Mouse (Mus musculus) embryonic facial prominence, embryonic 15.5 days (tissue): Measurements from ENCODE around the gene Gzmc. TPM values are rescaled to one million over a fixed set of nuclear protein-coding genes. Genes with fewer than 3 reads are reported as not detected.
"Not testable (repeated sequence)": the region's sequence is repeated elsewhere in the genome, so short reads cannot be mapped to it uniquely, and the experiment has no call there.

Experiments
- ATAC-seq: fragments of 200-750 bp; cut with Nextera tagmentation; 2 replicates; pipeline ENCODE4 v1.8.0; 2017; ENCODE audit warnings: low read depth, moderate TSS enrichment; ENCODE audit not compliant: insufficient number of reproducible peaks, low FRiP score, low TSS enrichment
- H3K27ac ChIP-seq: fragments of 300-500 bp; sonication (generic); replicated peaks from 2 replicates; pipeline ENCODE4 v1.5.1; 2015; ENCODE audit warnings: mild to moderate bottlenecking, inconsistent platforms
- H3K27me3 ChIP-seq: fragments of 300-500 bp; sonication (generic); 2 replicates; pipeline ENCODE4 v1.6.1; 2015; ENCODE audit warnings: inconsistent platforms
- H3K36me3 ChIP-seq: fragments of 300-500 bp; sonication (generic); 2 replicates; pipeline ENCODE4 v1.6.1; 2015; ENCODE audit warnings: mild to moderate bottlenecking, inconsistent platforms
- H3K4me1 ChIP-seq: fragments of 300-500 bp; sonication (generic); 2 replicates; pipeline ENCODE4 v1.6.1; 2015; ENCODE audit warnings: inconsistent platforms
- H3K4me2 ChIP-seq: fragments of 300-500 bp; sonication (generic); replicated peaks from 2 replicates; pipeline ENCODE4 v1.6.1; 2015; ENCODE audit warnings: mild to moderate bottlenecking, inconsistent platforms
- H3K4me3 ChIP-seq: fragments of 300-500 bp; sonication (generic); replicated peaks from 2 replicates; pipeline ENCODE4 v1.5.1; 2015; ENCODE audit warnings: mild to moderate bottlenecking, inconsistent platforms
- H3K9ac ChIP-seq: fragments of 300-500 bp; sonication (generic); 2 replicates; pipeline ENCODE4 v1.6.1; 2015; ENCODE audit warnings: inconsistent platforms
- H3K9me3 ChIP-seq: fragments of 300-500 bp; sonication (generic); replicated peaks from 2 replicates; pipeline ENCODE4 v1.6.1; 2016; ENCODE audit warnings: inconsistent platforms
- WGBS: fragments of 180-500 bp; shearing (Covaris S2); methylation state at CpG from one replicate; pipeline ENCODE4 v1.1.7; 2015; 5-methylcytosine and 5-hydroxymethylcytosine counted together
- polyA plus RNA-seq: library from polyadenylated mRNA; unstranded; fragments of >200 nt; fragmentation: Nextera tagmentation; extraction: Ambion mirVana; gene quantifications from 2 replicates; pipeline ENCODE4 v1.2.1, GENCODE M21; 2015

Gzmc gene
- 0.25 and 0.31 TPM in 2 replicates for polyA plus RNA-seq

- Histone ChIP-seq H3K27ac (no peak within 1 kb of the TSS), H3K27me3 (no peaks in the 10 kb centered on the region)
- 62% methylated on average over 2 of the region's 2 CpGs for whole genome bisulfite sequencing
Observed at GRCm38 (mm10) chr14:56234556-56234955, at the start of gene Gzmc. Gene Gzmc (minus strand): TSS chr14:56234656.

GRCm38 (mm10) chr14:56283816-56284215 lies 49.4 kb upstream of the Gzmc start:
- no peak for ATAC-seq
- no peaks in the 10 kb centered on the region for H3K9me3 ChIP-seq
- no peak overlapping the region for H3K4me3 ChIP-seq

More at GRCm38 (mm10) chr14:56234556-56234955, at the start of gene Gzmc:
- H3K4me1 ChIP-seq: no peaks in the 10 kb centered on the region
- H3K9ac ChIP-seq: no peak within 1 kb of the TSS
- no peak within 1 kb of the TSS for H3K4me3 ChIP-seq
- H3K9me3 ChIP-seq: no peaks in the 10 kb centered on the region
- no peak for ATAC-seq
- no peak within 1 kb of the TSS for H3K4me2 ChIP-seq
- no peaks in the 10 kb centered on the region for H3K36me3 ChIP-seq

GRCm38 (mm10) chr14:56281090-56281489 lies 46.6 kb upstream of the Gzmc start:
- H3K4me2 ChIP-seq: no peak overlapping the region
- no peaks in the 10 kb centered on the region for H3K27me3 ChIP-seq
- no peak for ATAC-seq
- H3K4me3 ChIP-seq: no peak overlapping the region
- WGBS: 44% methylated on average over 5 of the region's 5 CpGs
- H3K9ac ChIP-seq: no peak overlapping the region
- no peaks in the 10 kb centered on the region for H3K36me3 ChIP-seq
- no peaks in the 10 kb centered on the region for H3K9me3 ChIP-seq
- H3K27ac ChIP-seq: no peak overlapping the region
- no peaks in the 10 kb centered on the region for H3K4me1 ChIP-seq

More at GRCm38 (mm10) chr14:56283816-56284215, 49.4 kb upstream of the Gzmc start:
- 88% methylated on average over 1 of the region's 1 CpGs for WGBS
- Histone ChIP-seq H3K27me3 (no peaks in the 10 kb centered on the region), H3K4me2 (no peak overlapping the region), H3K4me1 (no peaks in the 10 kb centered on the region), H3K27ac (no peak overlapping the region), H3K36me3 (no peaks in the 10 kb centered on the region), H3K9ac (no peak overlapping the region)

GRCm38 (mm10) chr14:56278691-56279090 lies 44.2 kb upstream of the Gzmc start:
- H3K4me3 ChIP-seq, H3K9me3 ChIP-seq, H3K9ac ChIP-seq, H3K36me3 ChIP-seq, ATAC-seq, H3K4me2 ChIP-seq, H3K4me1 ChIP-seq, H3K27me3 ChIP-seq, H3K27ac ChIP-seq: not testable (repeated sequence)
- WGBS: 35% methylated on average over 7 of the region's 7 CpGs

- not testable (repeated sequence) for H3K36me3 ChIP-seq, H3K4me2 ChIP-seq, ATAC-seq, H3K4me3 ChIP-seq, H3K9me3 ChIP-seq, H3K4me1 ChIP-seq, H3K27me3 ChIP-seq, H3K9ac ChIP-seq, H3K27ac ChIP-seq
- WGBS: 75% methylated on average over 7 of the region's 7 CpGs
Observed at GRCm38 (mm10) chr14:56276096-56276495, 41.6 kb upstream of the Gzmc start.

GRCm38 (mm10) chr14:56266109-56266508 lies 31.7 kb upstream of the Gzmc start:
- no peak overlapping the region for H3K27ac ChIP-seq
- no peak overlapping the region for H3K9ac ChIP-seq
- ATAC-seq: no peak
- H3K4me3 ChIP-seq: no peak overlapping the region
- 78% methylated on average over 1 of the region's 1 CpGs for WGBS
- no peak overlapping the region for H3K4me2 ChIP-seq
- H3K9me3 ChIP-seq: no peaks in the 10 kb centered on the region
- H3K36me3 ChIP-seq: no peaks in the 10 kb centered on the region
- H3K27me3 ChIP-seq: no peaks in the 10 kb centered on the region
- H3K4me1 ChIP-seq: no peaks in the 10 kb centered on the region

GRCm38 (mm10) chr14:56262153-56262552 lies 27.7 kb upstream of the Gzmc start, which contains the start of gene Gzmb:
Gene Gzmb (minus strand): TSS chr14:56262260.
- Histone ChIP-seq H3K9me3 (no peaks in the 10 kb centered on the region), H3K4me1 (no peaks in the 10 kb centered on the region), H3K4me3 (no peak within 1 kb of the TSS), H3K27ac (no peak within 1 kb of the TSS), H3K4me2 (no peak within 1 kb of the TSS), H3K27me3 (no peaks in the 10 kb centered on the region), H3K9ac (no peak within 1 kb of the TSS), H3K36me3 (no peaks in the 10 kb centered on the region)
- ATAC-seq: no peak
- 89% methylated on average over 5 of the region's 5 CpGs for WGBS

GRCm38 (mm10) chr14:56240409-56240808 lies 6.0 kb upstream of the Gzmc start:
- no peak overlapping the region for H3K9ac ChIP-seq
- ATAC-seq: no peak
- no peaks in the 10 kb centered on the region for H3K36me3 ChIP-seq
- no peak overlapping the region for H3K27ac ChIP-seq
- no peaks in the 10 kb centered on the region for H3K27me3 ChIP-seq
- no peaks in the 10 kb centered on the region for H3K9me3 ChIP-seq
- no peak overlapping the region for H3K4me2 ChIP-seq
- no peaks in the 10 kb centered on the region for H3K4me1 ChIP-seq
- no peak overlapping the region for H3K4me3 ChIP-seq

GRCm38 (mm10) chr14:56211317-56211716 lies 23.1 kb downstream of the Gzmc start, which contains the start of gene Gzmf:
Gene Gzmf (minus strand): TSS chr14:56211417.
- no peak within 1 kb of the TSS for H3K4me3 ChIP-seq
- no peak within 1 kb of the TSS for H3K27ac ChIP-seq
- H3K27me3 ChIP-seq: no peaks in the 10 kb centered on the region
- no peaks in the 10 kb centered on the region for H3K4me1 ChIP-seq
- ATAC-seq: no peak
- H3K9me3 ChIP-seq: no peaks in the 10 kb centered on the region
- H3K36me3 ChIP-seq: no peaks in the 10 kb centered on the region
- no peak within 1 kb of the TSS for H3K4me2 ChIP-seq
- no peak within 1 kb of the TSS for H3K9ac ChIP-seq
- 86% methylated on average over 4 of the region's 4 CpGs for WGBS

- H3K36me3 ChIP-seq: no peaks in the 10 kb centered on the region
- ATAC-seq: no peak
- H3K9ac ChIP-seq: no peak overlapping the region
- no peak overlapping the region for H3K4me3 ChIP-seq
- WGBS: 82% methylated on average over 1 of the region's 1 CpGs
- no peaks in the 10 kb centered on the region for H3K27me3 ChIP-seq
- H3K4me2 ChIP-seq: no peak overlapping the region
- H3K27ac ChIP-seq: no peak overlapping the region
- H3K9me3 ChIP-seq: no peaks in the 10 kb centered on the region
- H3K4me1 ChIP-seq: no peaks in the 10 kb centered on the region
Observed at GRCm38 (mm10) chr14:56205613-56206012, 28.8 kb downstream of the Gzmc start.

- H3K4me2 ChIP-seq, ATAC-seq, H3K36me3 ChIP-seq, H3K4me1 ChIP-seq, H3K27ac ChIP-seq, H3K9me3 ChIP-seq, H3K9ac ChIP-seq, H3K27me3 ChIP-seq, H3K4me3 ChIP-seq: not testable (repeated sequence)
- 32% methylated on average over 5 of the region's 5 CpGs for WGBS
Observed at GRCm38 (mm10) chr14:56205021-56205420, 29.4 kb downstream of the Gzmc start.

- no peak overlapping the region for H3K4me3 ChIP-seq
- H3K36me3 ChIP-seq: no peaks in the 10 kb centered on the region
- WGBS: 6% methylated on average over 2 of the region's 2 CpGs
- no peak overlapping the region for H3K4me2 ChIP-seq
- H3K4me1 ChIP-seq: no peaks in the 10 kb centered on the region
- no peaks in the 10 kb centered on the region for H3K9me3 ChIP-seq
- no peak overlapping the region for H3K27ac ChIP-seq
- no peak overlapping the region for H3K9ac ChIP-seq
- no peaks in the 10 kb centered on the region for H3K27me3 ChIP-seq
- no peak for ATAC-seq
Observed at GRCm38 (mm10) chr14:56203975-56204374, 30.5 kb downstream of the Gzmc start.
